Mouse (Mus musculus) E14TG2a.4 (cell line): ENCODE measurements around the gene Slc25a54.

ENCODE experiments used
- CTCF ChIP-seq: conservative IDR thresholded peaks from 2 replicates; pipeline ENCODE4 v1.5.1; 2014; ENCODE audit warnings: low read length
- NANOG ChIP-seq: IDR thresholded peaks from 2 replicates; pipeline ENCODE4 v1.6.1; 2014; ENCODE audit warnings: borderline replicate concordance, low read length, mixed read lengths
- POU5F1 ChIP-seq: IDR thresholded peaks from 2 replicates; pipeline ENCODE4 v1.6.1; 2014; ENCODE audit warnings: low read length, borderline replicate concordance

GRCm38 (mm10) chr3:109164644-109165043 is 84.4 kb downstream of the Slc25a54 start:
- TF ChIP-seq CTCF (no peak), NANOG (no peak), POU5F1 (no peak)
